Mouse (Mus musculus): ENCODE data around the gene Zfp296.

Zfp296 gene

GRCm38 (mm10) chr7:19546007-19546406 lies 31.1 kb upstream of the Zfp296 start:
- no peak for TF ChIP-seq NANOG (IDR thresholded peaks at IDR 0.05; ENCODE audit: borderline replicate concordance, low read length)
- TF ChIP-seq POU5F1 (IDR thresholded peaks at IDR 0.05; ENCODE audit: borderline replicate concordance, low read length): no peak
- TF ChIP-seq CTCF (conservative IDR thresholded peaks at IDR 0.05; ENCODE audit: low read length): no peak
- Histone ChIP-seq H3K36me3 (ENCODE audit: insufficient read depth, low read length) (peaks cover 65% of the 10 kb centered on the region), H3K27me3 (ENCODE audit: insufficient read depth, low read length) (no peaks in the 10 kb centered on the region), H3K4me3 (replicated peaks; ENCODE audit: low read length) (no peak overlapping the region), H3K9me3 (ENCODE audit: low read length) (peaks cover 27% of the 10 kb centered on the region), H3K4me1 (replicated peaks; ENCODE audit: low read depth, low read length) (0 out of 2 replicates have a peak, but pooled peaks cover 5% of the 10 kb centered on the region)

DNA sequence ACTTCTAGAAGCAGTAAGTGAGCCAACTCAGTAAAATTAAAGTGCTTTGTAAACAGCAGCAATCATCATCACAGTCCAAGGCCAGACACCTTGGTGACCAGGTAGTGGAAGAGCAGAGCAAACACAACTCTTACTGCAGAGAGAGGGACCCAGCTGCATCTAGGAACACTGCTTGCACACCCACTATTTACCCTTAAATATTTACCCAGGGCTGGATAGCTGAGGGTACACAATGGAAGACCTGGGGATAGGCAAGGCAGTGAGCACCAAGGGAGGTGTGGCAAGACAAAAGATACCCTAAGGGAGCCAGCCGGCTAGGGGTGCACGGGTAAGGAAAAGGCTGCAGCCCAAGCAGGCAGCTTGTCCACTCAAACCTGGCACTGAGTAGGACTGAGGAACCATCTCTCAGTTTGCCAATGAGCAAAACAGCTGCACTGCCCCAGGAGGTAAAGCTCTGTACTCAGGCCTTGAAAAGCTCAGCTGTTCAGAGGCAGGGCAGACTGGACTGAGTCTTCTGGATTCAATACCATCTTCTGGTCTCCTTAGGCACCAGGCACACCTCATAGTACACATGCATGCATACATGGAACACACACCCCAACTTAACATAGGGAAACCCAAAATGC lies 29.6 kb upstream of the Zfp296 start:
- no peak for TF ChIP-seq POU5F1 (IDR thresholded peaks at IDR 0.05; ENCODE audit: borderline replicate concordance, low read length)
- no peak for TF ChIP-seq NANOG (IDR thresholded peaks at IDR 0.05; ENCODE audit: borderline replicate concordance, low read length)
- no peak for TF ChIP-seq CTCF (conservative IDR thresholded peaks at IDR 0.05; ENCODE audit: low read length)

DNA sequence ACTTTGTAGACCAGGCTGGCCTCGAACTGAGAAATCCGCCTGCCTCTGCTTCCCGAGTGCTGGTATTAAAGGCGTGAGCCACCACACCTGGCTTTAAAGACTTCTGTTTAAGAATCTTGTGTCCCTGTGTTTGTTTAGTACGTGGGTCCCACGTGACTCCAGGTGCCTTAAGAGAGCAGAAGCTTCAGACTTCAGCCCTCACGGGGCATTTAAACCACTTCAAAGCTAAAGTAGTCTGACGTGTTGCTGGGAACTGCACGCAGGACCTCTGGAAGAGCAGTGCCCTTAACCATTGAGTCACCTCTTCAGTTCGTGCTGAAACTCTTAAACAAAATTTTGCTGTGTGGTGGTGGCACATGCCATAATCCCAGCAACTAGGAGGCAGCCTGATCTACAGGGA lies 27.7 kb upstream of the Zfp296 start:
- Histone ChIP-seq H3K4me1 (replicated peaks; ENCODE audit: low read depth, low read length) (peaks cover 21% of the 10 kb centered on the region), H3K4me3 (replicated peaks; ENCODE audit: low read length) (no peak overlapping the region), H3K9me3 (ENCODE audit: low read length) (no peaks in the 10 kb centered on the region), H3K27me3 (ENCODE audit: insufficient read depth, low read length) (no peaks in the 10 kb centered on the region), H3K36me3 (ENCODE audit: insufficient read depth, low read length) (peaks cover 62% of the 10 kb centered on the region)
- TF ChIP-seq POU5F1 (IDR thresholded peaks at IDR 0.05; ENCODE audit: borderline replicate concordance, low read length): no peak
- no peak for TF ChIP-seq NANOG (IDR thresholded peaks at IDR 0.05; ENCODE audit: borderline replicate concordance, low read length)
- no peak for TF ChIP-seq CTCF (conservative IDR thresholded peaks at IDR 0.05; ENCODE audit: low read length)

More for the DNA sequence above, 29.6 kb upstream of the Zfp296 start:
- Histone ChIP-seq H3K36me3 (ENCODE audit: insufficient read depth, low read length) (peaks cover 61% of the 10 kb centered on the region), H3K27me3 (ENCODE audit: insufficient read depth, low read length) (no peaks in the 10 kb centered on the region), H3K4me3 (replicated peaks; ENCODE audit: low read length) (no peak overlapping the region), H3K9me3 (ENCODE audit: low read length) (peaks cover 13% of the 10 kb centered on the region), H3K4me1 (replicated peaks; ENCODE audit: low read depth, low read length) (0 out of 2 replicates have a peak, but pooled peaks cover 13% of the 10 kb centered on the region)

DNA sequence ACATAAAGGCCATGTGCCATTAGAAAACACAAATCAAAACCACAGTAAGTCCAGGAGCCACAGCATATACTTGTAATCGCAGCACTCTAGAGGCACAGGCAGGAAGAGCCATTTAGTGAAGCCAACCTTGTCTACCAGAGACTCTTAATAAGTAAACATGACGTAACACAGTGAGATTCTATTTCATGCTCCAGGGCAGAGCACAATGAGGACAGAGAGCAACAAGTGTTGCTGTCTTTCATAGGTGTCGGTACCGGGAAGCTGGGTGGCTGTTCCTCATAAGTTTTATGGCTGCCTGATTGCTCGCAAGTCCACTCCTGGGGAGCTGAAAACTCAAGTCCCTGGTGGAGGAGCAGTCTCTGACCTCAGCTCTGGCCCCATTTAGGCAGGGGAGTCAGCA lies 25.5 kb upstream of the Zfp296 start:
- Histone ChIP-seq H3K4me1 (replicated peaks; ENCODE audit: low read depth, low read length) (peaks cover 33% of the 10 kb centered on the region), H3K4me3 (replicated peaks; ENCODE audit: low read length) (no peak overlapping the region), H3K27me3 (ENCODE audit: insufficient read depth, low read length) (no peaks in the 10 kb centered on the region), H3K36me3 (ENCODE audit: insufficient read depth, low read length) (peaks cover 71% of the 10 kb centered on the region), H3K9me3 (ENCODE audit: low read length) (no peaks in the 10 kb centered on the region)
- no peak for TF ChIP-seq CTCF (conservative IDR thresholded peaks at IDR 0.05; ENCODE audit: low read length)

DNA sequence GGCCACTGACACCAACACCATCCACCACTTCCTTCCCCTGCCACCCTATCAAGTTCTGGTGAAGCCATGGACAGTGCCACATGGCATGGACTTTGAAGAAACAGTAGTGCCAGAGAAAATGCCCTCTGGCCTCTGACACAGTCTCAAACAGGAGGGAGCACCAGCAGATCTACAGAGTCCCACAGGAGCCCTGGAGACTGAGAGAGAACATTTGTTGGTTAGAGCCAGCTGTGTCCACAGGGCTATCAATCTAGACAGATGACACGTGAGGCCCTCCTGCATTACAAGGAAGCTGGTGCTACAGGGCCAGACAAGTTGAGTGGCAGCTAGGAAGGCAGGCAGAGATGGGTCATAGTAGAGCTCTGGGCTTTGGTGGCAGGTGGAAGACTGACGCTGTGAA lies 24.6 kb upstream of the Zfp296 start:
- Histone ChIP-seq H3K36me3 (ENCODE audit: insufficient read depth, low read length) (peaks cover 71% of the 10 kb centered on the region), H3K4me3 (replicated peaks; ENCODE audit: low read length) (no peak overlapping the region), H3K27me3 (ENCODE audit: insufficient read depth, low read length) (no peaks in the 10 kb centered on the region), H3K4me1 (replicated peaks; ENCODE audit: low read depth, low read length) (peaks cover 40% of the 10 kb centered on the region), H3K9me3 (ENCODE audit: low read length) (no peaks in the 10 kb centered on the region)
- TF ChIP-seq POU5F1 (IDR thresholded peaks at IDR 0.05; ENCODE audit: borderline replicate concordance, low read length): no peak

- Histone ChIP-seq H3K9me3 (ENCODE audit: low read length) (no peaks in the 10 kb centered on the region), H3K36me3 (ENCODE audit: insufficient read depth, low read length) (peaks cover 73% of the 10 kb centered on the region), H3K4me3 (replicated peaks; ENCODE audit: low read length) (no peak overlapping the region), H3K27me3 (ENCODE audit: insufficient read depth, low read length) (no peaks in the 10 kb centered on the region), H3K4me1 (replicated peaks; ENCODE audit: low read depth, low read length) (peaks cover 53% of the 10 kb centered on the region)
- TF ChIP-seq POU5F1 (IDR thresholded peaks at IDR 0.05; ENCODE audit: borderline replicate concordance, low read length): no peak
- TF ChIP-seq NANOG (IDR thresholded peaks at IDR 0.05; ENCODE audit: borderline replicate concordance, low read length): no peak
- no peak for TF ChIP-seq CTCF (conservative IDR thresholded peaks at IDR 0.05; ENCODE audit: low read length)
Measured at GRCm38 (mm10) chr7:19554168-19554567, 22.9 kb upstream of the Zfp296 start.

GRCm38 (mm10) chr7:19557086-19557485 lies 20.0 kb upstream of the Zfp296 start:
- TF ChIP-seq NANOG (IDR thresholded peaks at IDR 0.05; ENCODE audit: borderline replicate concordance, low read length) (no peak), CTCF (conservative IDR thresholded peaks at IDR 0.05; ENCODE audit: low read length) (no peak), POU5F1 (IDR thresholded peaks at IDR 0.05; ENCODE audit: borderline replicate concordance, low read length) (no peak)
- H3K36me3 ChIP-seq (ENCODE audit: insufficient read depth, low read length): peaks cover 72% of the 10 kb centered on the region
- H3K4me3 ChIP-seq (replicated peaks; ENCODE audit: low read length): no peak overlapping the region
- H3K4me1 ChIP-seq (replicated peaks; ENCODE audit: low read depth, low read length): peaks cover 72% of the 10 kb centered on the region
- no peaks in the 10 kb centered on the region for H3K9me3 ChIP-seq (ENCODE audit: low read length)
- H3K27me3 ChIP-seq (ENCODE audit: insufficient read depth, low read length): peaks cover 9% of the 10 kb centered on the region

GRCm38 (mm10) chr7:19557982-19558900 lies 18.8 kb upstream of the Zfp296 start:
- H3K36me3 ChIP-seq (ENCODE audit: insufficient read depth, low read length): peaks cover 60% of the 10 kb centered on the region
- H3K9me3 ChIP-seq (ENCODE audit: low read length): no peaks in the 10 kb centered on the region
- H3K4me1 ChIP-seq (replicated peaks; ENCODE audit: low read depth, low read length): peaks cover 79% of the 10 kb centered on the region
- H3K27me3 ChIP-seq (ENCODE audit: insufficient read depth, low read length): peaks cover 9% of the 10 kb centered on the region
- TF ChIP-seq CTCF (conservative IDR thresholded peaks at IDR 0.05; ENCODE audit: low read length) (no peak), NANOG (IDR thresholded peaks at IDR 0.05; ENCODE audit: borderline replicate concordance, low read length) (no peak), POU5F1 (IDR thresholded peaks at IDR 0.05; ENCODE audit: borderline replicate concordance, low read length) (no peak)
- H3K4me3 ChIP-seq (replicated peaks; ENCODE audit: low read length): no peak overlapping the region

Data from E14TG2a.4 (cell line).